11 mouse cellular contexts compared by ENCODE assay signal in genomic region chr4:81763311-81764025, GRCm38 (mm10).
DNase-seq lines count a peak whose midpoint lies in the region; ATAC-seq lines count a peak whose summit lies in the region.
"Had no signal": no experiment of that assay in that cellular context is flagged by ENCODE, and none has a peak within 500 bp of the region (broad histone marks: within the 10 kb centered on the region; RNA-seq: fewer than 3 reads in every experiment).

No protein-coding gene starts in this region.

- H3K4me3 ChIP-seq in heart, embryonic 15.5 days: no peak overlapping the region
- no peak overlapping the region for H3K4me3 ChIP-seq in embryonic facial prominence, embryonic 12.5 days
- no peak overlapping the region for H3K4me3 ChIP-seq in hindbrain, embryonic 15.5 days
- H3K4me3 ChIP-seq in neural tube, embryonic 12.5 days: no peak overlapping the region

- 45% methylated on average over 10 of the region's 10 CpGs for WGBS in heart, embryonic 15.5 days
- WGBS in embryonic facial prominence, embryonic 12.5 days: 27% methylated on average over 10 of the region's 10 CpGs
- 29% methylated on average over 10 of the region's 10 CpGs for WGBS in hindbrain, embryonic 15.5 days
- 36% methylated on average over 10 of the region's 10 CpGs for WGBS in neural tube, embryonic 12.5 days

- no peak for ATAC-seq in heart, embryonic 15.5 days (replicated peaks; ENCODE audit: insufficient number of reproducible peaks, insufficient read depth, low FRiP score, low read depth)
- ATAC-seq in embryonic facial prominence, embryonic 12.5 days (ENCODE audit: insufficient number of reproducible peaks, insufficient read depth, low FRiP score, low TSS enrichment): no peak
- no peak for ATAC-seq in hindbrain, embryonic 15.5 days (ENCODE audit: low FRiP score, low read depth)
- no peak; the same call in 1 of the 2 replicates for ATAC-seq in neural tube, embryonic 12.5 days (ENCODE audit: low FRiP score, low read depth)
- ATAC-seq: CD4-positive, CD25-positive, alpha-beta regulatory T cell, adult 4 months had no signal

- no peaks in the 10 kb centered on the region for H3K36me3 ChIP-seq in heart, embryonic 15.5 days
- H3K36me3 ChIP-seq in embryonic facial prominence, embryonic 12.5 days: no peaks in the 10 kb centered on the region
- H3K36me3 ChIP-seq in hindbrain, embryonic 15.5 days: no peaks in the 10 kb centered on the region
- no peaks in the 10 kb centered on the region for H3K36me3 ChIP-seq in neural tube, embryonic 12.5 days

- H3K4me1 ChIP-seq in heart, embryonic 15.5 days (replicated peaks): peaks cover 22% of the 10 kb centered on the region
- H3K4me1 ChIP-seq in embryonic facial prominence, embryonic 12.5 days: peaks cover 23% of the 10 kb centered on the region
- H3K4me1 ChIP-seq in hindbrain, embryonic 15.5 days (replicated peaks): peaks cover 19% of the 10 kb centered on the region
- H3K4me1 ChIP-seq in neural tube, embryonic 12.5 days: peaks cover 25% of the 10 kb centered on the region

- DNase-seq in heart, postnatal 4 days: no peak
- DNase-seq in right cerebral cortex, postnatal 10 days (ENCODE audit: low spot score in 2 of 2): no peak
- no peak for DNase-seq in thymus, postnatal 0 days (ENCODE audit: low spot score)
- DNase-seq in lung, postnatal 4 days: no peak
- DNase-seq: lung, adult 18-20 months; spleen, adult 18-20 months had no signal

- H3K27ac ChIP-seq in heart, embryonic 15.5 days: peak overlapping the region; percentile 48
- peak overlapping the region; percentile 78 for H3K27ac ChIP-seq in embryonic facial prominence, embryonic 12.5 days
- peak overlapping the region; percentile 66 for H3K27ac ChIP-seq in hindbrain, embryonic 15.5 days (replicated peaks)
- peak overlapping the region; percentile 46; the same call in 1 of the 2 replicates for H3K27ac ChIP-seq in neural tube, embryonic 12.5 days

- H3K27me3 ChIP-seq in heart, embryonic 15.5 days: no peaks in the 10 kb centered on the region
- H3K27me3 ChIP-seq in embryonic facial prominence, embryonic 12.5 days: no peaks in the 10 kb centered on the region
- no peaks in the 10 kb centered on the region for H3K27me3 ChIP-seq in hindbrain, embryonic 15.5 days
- H3K27me3 ChIP-seq in neural tube, embryonic 12.5 days (replicated peaks): no peaks in the 10 kb centered on the region

- no peaks in the 10 kb centered on the region for H3K9me3 ChIP-seq in heart, embryonic 15.5 days (replicated peaks)
- no peaks in the 10 kb centered on the region for H3K9me3 ChIP-seq in embryonic facial prominence, embryonic 12.5 days
- no peaks in the 10 kb centered on the region for H3K9me3 ChIP-seq in hindbrain, embryonic 15.5 days
- no peaks in the 10 kb centered on the region for H3K9me3 ChIP-seq in neural tube, embryonic 12.5 days

- no peak overlapping the region for H3K4me2 ChIP-seq in heart, embryonic 15.5 days
- peak overlapping the region; percentile 12; the same call in 1 of the 2 replicates for H3K4me2 ChIP-seq in embryonic facial prominence, embryonic 12.5 days (replicated peaks)
- no peak overlapping the region for H3K4me2 ChIP-seq in hindbrain, embryonic 15.5 days
- peak overlapping the region; percentile 24; the same call in 1 of the 2 replicates for H3K4me2 ChIP-seq in neural tube, embryonic 12.5 days (replicated peaks)

- no peak overlapping the region for H3K9ac ChIP-seq in heart, embryonic 15.5 days
- no peak overlapping the region for H3K9ac ChIP-seq in embryonic facial prominence, embryonic 12.5 days
- H3K9ac ChIP-seq in hindbrain, embryonic 15.5 days: no peak overlapping the region
- no peak overlapping the region for H3K9ac ChIP-seq in neural tube, embryonic 12.5 days

Comparison
In these comparisons a context has a peak if more than half of its experiments do, and no peak if none do; other contexts are left out.
1. H3K4me2 ChIP-seq: peak in embryonic facial prominence, embryonic 12.5 days (single experiment) and neural tube, embryonic 12.5 days (single experiment); none in heart, embryonic 15.5 days (single experiment) and hindbrain, embryonic 15.5 days (single experiment).
2. Peak in every context shown above with its lines, with median percentiles within 50 percentile points of each other: H3K27ac ChIP-seq.